Mouse (Mus musculus) heart, adult 8-10 months (tissue): ENCODE measurements around the gene Sema3b. TPM values are rescaled to one million over a fixed set of nuclear protein-coding genes. Genes with fewer than 3 reads are reported as not detected.

Experiments
- DNase-seq: peaks from one replicate; pipeline ENCODE4 v3.0.0; 2022; ENCODE audit warnings: low spot score
- total RNA-seq, 4 experiments: library from RNA; stranded (reverse); gene quantifications; 2 replicates each; pipeline ENCODE4 v1.2.4; 2022

Gene Sema3b
- total RNA-seq, 4 experiments from 2014 or later, result 21.1 to 33.0 (median 24.2) TPM

DNA sequence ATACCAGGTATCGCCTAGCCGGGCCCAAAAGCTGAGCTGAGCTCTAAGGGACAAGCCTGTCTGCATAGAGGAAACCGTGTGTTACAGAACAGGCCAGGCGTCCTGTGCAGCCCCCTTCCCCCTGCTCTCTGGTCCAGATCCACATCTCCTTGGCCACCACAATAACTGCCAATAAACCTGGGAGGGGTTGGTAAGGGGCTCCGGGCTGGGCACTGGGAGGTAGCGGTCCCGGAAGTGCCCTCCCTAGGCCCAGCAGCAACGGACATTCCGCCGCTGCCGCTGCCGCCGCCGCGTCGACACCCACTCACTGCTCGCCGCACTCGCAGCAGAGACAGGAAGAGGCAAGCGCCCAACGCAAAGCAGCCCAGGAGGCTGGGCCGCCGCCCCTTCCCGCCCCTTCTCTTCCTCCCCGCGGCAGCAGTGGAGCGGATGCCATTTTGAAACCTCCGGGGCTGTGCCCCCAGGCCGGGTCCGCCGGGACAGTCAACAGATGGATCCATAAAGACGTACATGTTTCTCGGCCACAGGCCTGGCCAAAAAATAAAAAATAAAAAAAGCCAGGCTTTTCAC, 24.1 kb upstream of the Sema3b start:
- peak; percentile 86 for DNase-seq

GRCm38 (mm10) chr9:107632478-107632877, 23.4 kb upstream of the Sema3b start:
- no peak for DNase-seq

GRCm38 (mm10) chr9:107631861-107632260, 22.8 kb upstream of the Sema3b start:
- no peak for DNase-seq

DNA sequence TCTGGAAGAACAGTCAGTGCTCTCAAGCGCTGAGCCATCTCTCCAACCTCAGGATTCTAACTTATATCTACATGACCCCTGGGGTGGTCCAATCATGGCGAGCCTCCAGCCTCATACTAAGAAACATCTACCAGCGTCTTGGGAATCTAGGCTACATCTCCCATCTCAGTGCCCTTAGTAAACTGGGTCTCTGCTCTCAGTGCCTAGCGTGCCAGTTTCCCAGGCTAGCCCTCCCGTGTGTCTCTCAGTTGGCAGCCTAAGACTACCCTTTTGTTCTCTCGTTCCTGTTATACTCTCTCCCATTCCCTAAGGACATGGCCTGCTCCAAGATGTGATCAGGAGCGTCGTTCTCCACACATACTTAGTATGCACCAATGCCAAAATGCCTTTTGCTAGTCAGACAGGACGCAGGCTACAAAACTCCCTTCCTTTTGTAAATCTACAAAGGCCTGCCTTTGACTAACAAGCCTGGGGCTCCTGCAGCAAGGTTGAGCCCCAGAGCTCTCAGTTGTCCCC, 22.3 kb upstream of the Sema3b start:
- DNase-seq, result no peak

DNA sequence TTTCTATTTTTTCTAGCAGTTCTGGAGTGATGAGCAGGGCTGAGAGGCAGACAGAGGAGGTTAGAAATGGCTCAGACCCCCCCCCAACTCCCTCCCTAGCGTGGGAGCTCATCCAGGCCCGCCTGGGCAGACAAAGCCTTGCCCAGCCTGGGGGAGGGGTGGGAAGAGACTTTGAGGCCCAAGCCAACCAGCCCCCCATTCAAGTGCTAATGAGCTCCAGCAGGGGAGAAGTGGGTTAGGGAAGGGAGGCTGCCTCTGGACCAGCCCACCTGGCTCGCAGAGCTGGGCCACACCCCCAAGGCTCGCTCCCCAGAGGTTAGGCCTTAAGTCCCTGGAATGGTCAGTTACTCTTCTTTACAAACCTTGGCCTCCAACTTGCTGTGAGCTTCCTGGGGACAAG, 21.5 kb upstream of the Sema3b start:
- no peak for DNase-seq

- no peak for DNase-seq
Measured at GRCm38 (mm10) chr9:107629901-107630425, 20.9 kb upstream of the Sema3b start.

GRCm38 (mm10) chr9:107629411-107629730, 20.3 kb upstream of the Sema3b start:
- no peak for DNase-seq

- no peak for DNase-seq
Measured at GRCm38 (mm10) chr9:107628721-107629410, 19.8 kb upstream of the Sema3b start.

DNA sequence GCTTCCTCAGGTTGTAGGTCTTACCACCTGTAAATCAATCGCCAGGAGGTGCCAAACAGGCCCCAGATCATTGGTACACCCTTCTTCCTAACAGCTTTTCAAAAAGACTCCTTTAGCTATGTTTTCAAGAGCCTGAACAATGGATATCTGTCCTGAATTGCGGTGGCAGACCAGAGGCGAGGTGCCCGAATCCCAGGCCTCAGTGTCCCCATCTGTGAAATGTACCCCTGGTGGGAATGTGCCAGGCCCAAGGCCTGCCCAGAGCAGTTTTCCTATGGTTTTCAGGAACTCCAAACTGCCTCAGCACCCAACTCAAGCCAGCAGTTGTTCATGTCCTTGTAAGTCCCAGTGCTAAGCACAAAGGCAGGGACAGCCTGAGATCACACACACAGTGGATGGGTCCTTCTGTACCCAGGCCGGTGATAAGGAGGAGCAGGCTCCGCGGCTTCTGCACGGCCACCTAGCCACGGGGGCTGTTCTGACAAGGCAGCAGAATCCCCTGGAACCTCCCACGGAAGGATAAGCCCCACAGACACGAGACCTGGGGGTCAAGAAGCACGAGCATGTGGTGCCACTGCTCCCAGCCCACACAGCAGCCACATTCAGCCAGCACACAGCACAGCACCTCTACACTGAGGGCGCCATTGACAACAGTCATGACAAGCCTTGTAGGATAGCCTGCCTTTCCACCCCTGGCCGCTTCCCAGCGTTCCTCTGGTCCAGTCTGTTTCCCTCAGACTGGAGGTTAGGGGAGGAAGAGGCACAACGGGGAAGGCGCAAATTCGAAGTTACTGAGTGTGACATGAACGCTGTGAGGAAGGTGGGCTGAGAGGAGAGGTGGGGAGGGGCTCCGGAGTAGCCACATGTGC, 18.6 kb upstream of the Sema3b start:
- DNase-seq, result no peak

DNA sequence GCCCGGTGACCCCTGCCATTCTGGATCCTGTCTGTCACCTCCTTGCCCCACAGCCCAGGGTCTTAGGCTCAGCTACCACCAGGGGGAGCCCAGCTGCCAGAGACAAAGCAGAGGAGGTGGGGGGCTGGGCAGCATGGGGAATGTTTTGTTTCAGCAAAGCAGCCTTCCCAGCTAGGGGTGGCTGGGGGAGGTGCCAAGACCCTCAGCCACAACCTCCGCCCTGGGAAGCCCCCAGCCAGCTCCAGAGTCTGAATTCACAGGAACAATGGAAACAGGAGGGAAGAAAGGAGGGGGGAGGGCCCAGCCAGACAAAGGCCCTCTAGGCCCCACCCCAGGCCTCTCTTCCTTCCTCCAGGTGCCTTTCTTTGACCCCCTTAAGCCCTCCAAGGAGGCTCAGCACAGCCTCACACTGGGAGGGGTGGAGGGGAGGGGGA, 17.8 kb upstream of the Sema3b start:
- DNase-seq, result no peak

DNA sequence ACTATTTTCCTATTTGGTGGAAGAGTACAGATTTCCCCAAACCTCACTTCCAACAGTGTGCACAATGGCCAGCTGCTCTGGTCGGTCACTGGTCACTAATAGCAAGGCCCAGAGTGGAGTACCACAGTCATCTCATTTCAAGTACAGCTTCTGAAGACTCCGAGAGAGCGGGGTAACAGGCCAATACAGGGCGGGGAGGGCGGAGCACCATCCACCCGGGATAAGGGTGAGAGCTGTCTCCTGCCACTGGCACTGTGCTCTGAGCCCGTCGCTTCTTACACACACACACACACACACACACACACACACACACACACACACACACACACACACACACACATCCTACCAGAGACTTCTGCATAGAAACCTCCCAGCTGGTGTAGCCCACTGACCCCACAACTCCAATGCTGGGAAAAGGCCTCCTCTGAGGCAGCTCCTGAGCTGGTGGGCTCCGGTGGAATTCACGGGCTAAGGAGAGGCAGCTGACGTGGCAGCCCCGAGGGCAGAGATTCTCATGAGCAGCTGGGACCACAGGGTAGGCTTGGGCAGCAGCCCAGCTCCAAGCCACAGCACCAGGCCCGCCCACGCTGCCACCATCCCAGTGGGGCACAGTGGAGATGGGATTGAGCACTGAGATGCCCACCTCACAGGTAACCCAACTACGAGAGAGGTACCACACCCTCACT, 17.3 kb upstream of the Sema3b start:
- no peak for DNase-seq

DNA sequence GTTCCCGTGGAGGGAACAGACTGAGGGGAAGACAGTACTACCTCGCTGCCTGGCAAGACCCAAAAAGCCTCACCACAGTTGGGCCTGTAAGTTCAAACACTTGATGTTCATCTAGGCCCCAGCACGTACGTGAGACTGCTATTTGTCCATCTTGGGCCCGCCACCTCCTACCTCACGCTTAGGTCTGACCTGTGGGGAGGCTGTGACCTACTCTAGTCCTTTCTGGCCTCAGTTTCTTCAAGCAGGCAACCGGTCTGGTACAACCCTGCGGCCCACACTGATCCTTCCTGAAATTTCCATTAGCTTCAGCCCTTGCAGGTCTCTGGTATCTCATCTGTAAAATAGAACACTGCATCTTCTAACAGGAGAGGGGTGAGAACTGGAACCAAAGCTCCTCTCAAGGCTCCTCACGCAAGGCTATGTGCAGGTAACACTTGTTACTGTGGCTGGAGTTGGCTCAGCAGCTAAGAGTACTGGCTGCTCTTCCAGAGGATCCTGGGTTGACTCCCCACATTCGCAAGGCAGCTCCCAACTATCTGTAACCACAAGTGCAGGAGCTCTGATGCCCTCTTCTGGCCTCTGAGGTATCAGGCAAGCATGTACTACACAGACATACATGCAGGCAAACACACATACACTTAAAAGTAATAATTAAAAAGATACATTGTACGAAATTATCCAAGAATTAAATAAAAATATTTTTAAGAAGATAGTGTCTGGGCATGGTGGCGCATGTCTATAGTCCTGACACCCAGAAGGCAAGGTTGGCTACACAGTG, 16.5 kb upstream of the Sema3b start:
- DNase-seq, result no peak

GRCm38 (mm10) chr9:107624951-107625350, 15.9 kb upstream of the Sema3b start:
- DNase-seq, result no peak

- DNase-seq, result peak; percentile 81
Measured at GRCm38 (mm10) chr9:107624539-107624938, 15.5 kb upstream of the Sema3b start.

DNA sequence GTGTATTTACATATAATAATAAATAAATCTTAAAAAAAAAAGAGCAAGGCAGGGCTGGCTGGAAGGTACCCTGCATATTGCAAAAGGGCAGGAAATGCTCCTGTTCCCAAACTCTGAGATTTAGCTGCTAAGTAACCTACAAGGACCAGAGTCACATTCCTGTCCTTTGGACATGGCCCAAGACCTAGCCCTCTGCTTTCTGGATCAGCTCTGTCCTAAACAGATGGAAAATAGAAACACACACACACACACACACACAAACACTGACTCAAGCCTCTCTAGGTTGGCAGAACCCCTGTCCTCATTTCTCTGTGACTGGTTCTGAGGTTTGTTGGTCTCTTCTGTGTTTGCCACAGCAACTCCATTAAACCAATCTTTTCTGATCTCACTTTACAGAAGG, 11.9 kb upstream of the Sema3b start:
- no peak for DNase-seq

- DNase-seq, result no peak
Measured at GRCm38 (mm10) chr9:107619546-107619879, 10.5 kb upstream of the Sema3b start.

DNA sequence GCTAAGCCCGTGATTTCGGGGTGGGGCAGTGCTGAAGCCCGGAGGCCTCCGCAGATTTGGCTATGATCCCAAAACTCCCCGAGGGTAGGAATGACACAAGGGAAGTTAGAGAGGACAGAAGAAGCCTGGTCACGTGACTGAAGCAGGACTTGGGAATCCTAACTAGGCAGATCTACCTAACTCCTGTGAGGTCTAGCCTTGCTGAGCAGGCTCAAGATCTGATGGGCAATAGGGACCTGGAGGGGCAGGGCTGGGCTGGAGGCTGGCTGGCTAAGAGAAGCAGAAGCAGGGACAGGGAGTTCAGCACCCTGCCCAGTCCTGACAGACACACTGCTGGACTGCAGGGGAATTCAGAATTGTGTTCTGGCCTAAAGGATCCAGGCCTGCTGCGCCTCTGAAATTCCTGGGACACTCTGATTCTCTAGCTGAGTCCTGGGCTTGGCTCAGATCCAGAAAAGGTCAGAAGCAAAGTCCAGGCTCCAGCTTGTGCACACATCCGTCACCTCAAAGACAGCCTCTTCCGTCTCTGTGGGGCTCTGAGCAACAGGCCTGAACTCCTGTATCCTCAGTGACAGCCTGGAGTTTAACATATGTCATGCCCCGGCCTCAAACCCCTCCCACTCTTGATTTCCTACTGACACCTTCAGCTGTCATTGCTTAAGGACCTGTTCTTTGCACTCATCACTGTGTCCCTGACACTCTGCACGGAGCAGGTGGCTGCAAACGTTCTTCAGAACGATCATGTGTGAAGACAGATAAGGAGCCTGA, 9.9 kb upstream of the Sema3b start:
- no peak for DNase-seq

DNA sequence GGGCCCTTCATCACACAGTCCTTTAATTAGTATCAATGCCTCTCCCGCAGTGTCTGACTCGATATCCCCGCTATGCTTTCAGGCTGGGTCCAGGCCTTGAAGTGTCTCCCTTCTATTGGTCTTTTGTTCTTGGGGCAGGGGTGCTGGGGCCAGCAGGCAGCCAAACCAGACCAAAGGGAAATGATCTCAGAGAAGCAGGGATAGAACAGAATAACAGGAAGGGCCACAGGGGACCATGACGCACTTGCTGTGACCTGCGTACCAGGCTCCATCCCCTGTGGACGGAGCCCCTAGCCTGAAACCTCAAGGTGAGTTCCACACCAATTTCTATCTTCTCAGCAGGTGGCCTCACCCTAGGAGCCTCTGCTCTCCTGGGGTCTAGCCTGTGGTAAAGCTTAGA, 9.1 kb upstream of the Sema3b start:
- no peak for DNase-seq

DNA sequence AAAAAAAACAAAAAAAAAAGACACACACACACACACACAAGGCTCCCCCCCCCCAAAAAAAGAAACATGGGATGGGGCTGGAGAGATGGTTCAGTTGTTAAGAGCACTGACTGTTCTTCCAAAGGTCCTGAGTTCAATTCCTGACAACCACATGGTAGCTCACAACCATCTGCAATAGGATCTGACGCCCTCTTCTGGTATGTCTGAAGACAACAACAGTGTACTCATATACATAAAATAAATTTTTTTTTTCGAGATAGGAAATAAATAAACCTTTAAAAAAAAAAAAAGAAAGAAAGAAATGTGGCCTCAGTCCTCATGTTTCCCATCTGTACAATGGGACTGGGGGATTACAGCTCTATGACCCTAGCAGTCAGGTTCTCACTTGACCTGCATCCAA, 8.4 kb upstream of the Sema3b start:
- DNase-seq, result no peak

DNA sequence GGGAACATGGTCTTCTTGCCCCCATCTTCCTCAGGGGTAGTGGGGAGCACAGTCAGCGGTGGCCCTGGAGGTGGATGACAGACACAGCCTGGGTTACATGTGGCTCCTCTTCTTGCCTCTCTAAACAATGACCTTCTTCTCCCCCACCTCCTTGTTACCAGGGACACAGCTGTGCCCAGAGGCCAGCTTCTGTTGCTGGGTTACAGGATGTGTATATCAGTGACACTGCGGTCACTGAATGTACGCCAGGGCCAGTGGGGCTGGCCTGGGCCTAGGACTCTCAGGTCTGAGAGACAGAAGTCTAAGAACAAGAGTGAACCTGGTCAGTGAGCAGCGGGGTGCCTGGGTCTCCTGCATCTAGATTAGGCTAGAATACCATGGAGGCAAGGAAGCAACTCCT, 6.0 kb upstream of the Sema3b start:
- DNase-seq, result no peak
